Mouse (Mus musculus) neural tube, embryonic 15.5 days (tissue): ENCODE measurements around the gene Adamts9. TPM values are rescaled to one million over a fixed set of nuclear protein-coding genes. Genes with fewer than 3 reads are reported as not detected.

Experiments used
- ATAC-seq: fragments of 200-750 bp; cut with Nextera tagmentation; 2 replicates; pipeline ENCODE4 v1.8.0; 2017; ENCODE audit warnings: mild to moderate bottlenecking, moderate TSS enrichment, moderate library complexity; ENCODE audit not compliant: low FRiP score
- H3K27ac ChIP-seq: fragments of 300-500 bp; sonication (generic); replicated peaks from 2 replicates; pipeline ENCODE4 v1.5.1; 2015; ENCODE audit warnings: mild to moderate bottlenecking, inconsistent platforms
- H3K27me3 ChIP-seq: fragments of 300-500 bp; sonication (generic); replicated peaks from 2 replicates; pipeline ENCODE4 v1.6.1; 2015; ENCODE audit warnings: inconsistent platforms
- H3K36me3 ChIP-seq: fragments of 300-500 bp; sonication (generic); 2 replicates; pipeline ENCODE4 v1.6.1; 2015; ENCODE audit warnings: inconsistent platforms
- H3K4me1 ChIP-seq: fragments of 300-500 bp; sonication (generic); 2 replicates; pipeline ENCODE4 v1.6.1; 2015; ENCODE audit warnings: inconsistent platforms
- H3K4me2 ChIP-seq: fragments of 300-500 bp; sonication (generic); 2 replicates; pipeline ENCODE4 v1.6.1; 2015; ENCODE audit warnings: inconsistent platforms, mild to moderate bottlenecking, moderate library complexity
- H3K4me3 ChIP-seq: fragments of 300-500 bp; sonication (generic); replicated peaks from 2 replicates; pipeline ENCODE4 v1.5.1; 2015; ENCODE audit warnings: mild to moderate bottlenecking, inconsistent platforms
- H3K9ac ChIP-seq: fragments of 300-500 bp; sonication (generic); replicated peaks from 2 replicates; pipeline ENCODE4 v1.6.1; 2015; ENCODE audit warnings: mild to moderate bottlenecking, inconsistent platforms
- H3K9me3 ChIP-seq: fragments of 300-500 bp; sonication (generic); replicated peaks from 2 replicates; pipeline ENCODE4 v1.6.1; 2016; ENCODE audit warnings: inconsistent platforms
- WGBS: fragments of 180-500 bp; shearing (Covaris S2); methylation state at CpG from one replicate; pipeline ENCODE4 v1.1.7; 2015; ENCODE audit warnings: mixed read lengths; 5-methylcytosine and 5-hydroxymethylcytosine counted together
- polyA plus RNA-seq: library from polyadenylated mRNA; unstranded; fragments of >200 nt; fragmentation: Nextera tagmentation; extraction: Ambion mirVana; gene quantifications from 2 replicates; pipeline ENCODE4 v1.2.1, GENCODE M21; 2015

Adamts9 gene
- polyA plus RNA-seq, 1 experiment from 2014 or later: 2.1 TPM

DNA sequence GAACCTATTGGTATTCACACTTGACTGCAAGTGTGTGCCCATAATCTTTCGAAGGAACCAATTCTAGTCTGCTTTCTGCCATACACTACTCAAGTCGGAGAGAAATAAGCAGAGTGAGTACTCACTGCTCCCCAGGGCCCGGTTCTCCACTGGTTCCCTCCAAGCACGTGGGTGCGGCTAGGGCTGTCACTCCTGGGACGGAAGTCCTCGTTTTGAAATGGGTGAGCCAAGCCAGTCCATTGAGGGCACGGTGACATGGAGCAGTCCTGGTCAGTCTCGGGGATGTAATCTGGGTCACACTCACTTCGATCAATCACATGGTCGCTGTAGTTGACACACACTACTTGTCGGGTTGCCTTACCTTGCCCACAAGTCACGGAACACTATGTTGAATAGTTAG, 85.5 kb downstream of the Adamts9 start:
- no peaks in the 10 kb centered on the region for H3K4me1 ChIP-seq
- WGBS: 92% methylated on average over 13 of the region's 13 CpGs
- H3K9me3 ChIP-seq: no peaks in the 10 kb centered on the region
- no peak for ATAC-seq
- H3K4me3 ChIP-seq: no peak overlapping the region
- H3K36me3 ChIP-seq: no peaks in the 10 kb centered on the region
- no peak overlapping the region for H3K9ac ChIP-seq
- no peak overlapping the region for H3K27ac ChIP-seq
- no peaks in the 10 kb centered on the region for H3K27me3 ChIP-seq
- no peak overlapping the region for H3K4me2 ChIP-seq

DNA sequence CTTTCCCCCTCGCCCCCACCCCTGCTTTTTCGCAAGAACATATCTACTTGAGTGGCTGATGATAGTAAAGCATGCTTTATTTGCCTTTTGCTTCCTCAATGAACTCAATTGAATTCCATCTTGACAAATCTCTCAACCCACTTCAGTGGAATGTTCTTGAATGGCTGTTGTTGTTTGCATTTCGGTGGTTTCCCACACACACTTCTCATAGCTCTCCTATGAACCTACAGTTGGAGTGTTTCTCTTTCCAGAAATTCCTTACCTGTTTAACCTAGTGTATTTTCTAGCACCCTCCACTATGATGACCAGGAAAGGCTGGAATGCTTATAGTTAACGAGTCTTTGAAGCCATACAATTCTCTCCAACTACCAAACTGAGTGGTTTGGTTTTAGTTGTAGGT, 88.4 kb downstream of the Adamts9 start:
- Histone ChIP-seq H3K4me2 (no peak overlapping the region), H3K4me1 (peaks cover 7% of the 10 kb centered on the region; the same call in 1 of the 2 replicates), H3K4me3 (no peak overlapping the region), H3K27ac (no peak overlapping the region), H3K9ac (no peak overlapping the region), H3K27me3 (no peaks in the 10 kb centered on the region), H3K9me3 (no peaks in the 10 kb centered on the region), H3K36me3 (no peaks in the 10 kb centered on the region)
- ATAC-seq: no peak
- WGBS: 95% methylated on average over 4 of the region's 4 CpGs

DNA sequence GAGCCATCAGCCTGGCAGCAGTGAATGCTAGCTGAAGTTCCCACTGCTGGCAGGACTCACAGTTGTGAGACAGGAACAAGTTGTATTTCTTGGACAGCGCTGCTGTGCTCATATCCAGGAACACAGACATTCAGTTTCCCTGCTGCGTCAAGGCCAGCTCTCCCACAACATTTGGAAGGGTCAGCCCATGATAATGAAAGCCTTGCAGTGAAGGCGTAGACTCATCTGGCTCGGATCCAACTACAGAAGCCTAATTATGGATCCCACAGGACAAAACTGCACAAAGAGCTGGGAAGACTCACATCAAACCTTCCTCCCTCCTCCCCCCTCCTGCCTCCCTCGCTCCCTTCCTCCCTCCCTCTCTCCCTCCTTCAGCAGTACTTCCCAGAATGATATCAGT, 93.0 kb downstream of the Adamts9 start:
- no peak overlapping the region for H3K4me2 ChIP-seq
- H3K27ac ChIP-seq: no peak overlapping the region
- 20% methylated on average over 5 of the region's 5 CpGs for WGBS
- H3K27me3 ChIP-seq: no peaks in the 10 kb centered on the region
- H3K9ac ChIP-seq: no peak overlapping the region
- peaks cover 8% of the 10 kb centered on the region; the same call in 1 of the 2 replicates for H3K4me1 ChIP-seq
- H3K4me3 ChIP-seq: no peak overlapping the region
- H3K9me3 ChIP-seq: no peaks in the 10 kb centered on the region
- peak; percentile 50; the same call in 1 of the 2 replicates for ATAC-seq
- H3K36me3 ChIP-seq: no peaks in the 10 kb centered on the region

- no peaks in the 10 kb centered on the region for H3K9me3 ChIP-seq
- H3K36me3 ChIP-seq: no peaks in the 10 kb centered on the region
- H3K27ac ChIP-seq: no peak overlapping the region
- H3K4me3 ChIP-seq: no peak overlapping the region
- H3K27me3 ChIP-seq: no peaks in the 10 kb centered on the region
- no peak overlapping the region for H3K9ac ChIP-seq
- ATAC-seq: no peak
- H3K4me1 ChIP-seq: peaks cover 8% of the 10 kb centered on the region; the same call in 1 of the 2 replicates
- 94% methylated on average over 9 of the region's 9 CpGs for WGBS
- H3K4me2 ChIP-seq: no peak overlapping the region
Observed at GRCm38 (mm10) chr6:92849208-92849607, 94.1 kb downstream of the Adamts9 start.

DNA sequence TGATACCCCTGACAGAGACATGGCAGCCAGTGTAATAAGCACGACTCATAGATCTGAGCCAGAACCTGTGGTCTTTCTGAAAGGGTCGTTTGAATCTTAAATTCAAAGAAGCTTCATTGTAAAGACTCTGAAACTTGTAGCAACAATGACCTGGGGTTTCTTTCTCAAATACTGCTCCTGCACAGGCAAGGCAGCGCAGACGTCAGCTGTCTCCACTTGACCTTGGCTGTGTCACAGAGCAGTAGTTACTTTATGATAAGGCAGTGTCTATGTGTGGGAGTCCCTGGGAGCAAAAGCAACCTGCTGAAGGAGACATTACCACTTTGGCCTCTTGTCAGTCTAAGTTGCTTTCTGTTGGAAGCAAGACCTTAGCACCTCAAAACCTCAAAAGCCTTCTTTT, 96.7 kb downstream of the Adamts9 start:
- no peak for ATAC-seq
- no peaks in the 10 kb centered on the region for H3K27me3 ChIP-seq

GRCm38 (mm10) chr6:92845898-92846297, 97.4 kb downstream of the Adamts9 start:
- Histone ChIP-seq H3K27ac (no peak overlapping the region), H3K9ac (no peak overlapping the region), H3K36me3 (no peaks in the 10 kb centered on the region), H3K4me2 (no peak overlapping the region), H3K4me1 (peaks cover 8% of the 10 kb centered on the region; the same call in 1 of the 2 replicates), H3K27me3 (no peaks in the 10 kb centered on the region), H3K4me3 (no peak overlapping the region), H3K9me3 (no peaks in the 10 kb centered on the region)
- no peak for ATAC-seq
- 84% methylated on average over 8 of the region's 8 CpGs for WGBS

More for the DNA sequence above, 96.7 kb downstream of the Adamts9 start:
- H3K4me2 ChIP-seq: no peak overlapping the region
- no peaks in the 10 kb centered on the region for H3K36me3 ChIP-seq
- H3K4me3 ChIP-seq: no peak overlapping the region
- H3K9ac ChIP-seq: no peak overlapping the region
- WGBS: 58% methylated on average over 4 of the region's 4 CpGs
- peaks cover 8% of the 10 kb centered on the region; the same call in 1 of the 2 replicates for H3K4me1 ChIP-seq
- no peak overlapping the region for H3K27ac ChIP-seq
- no peaks in the 10 kb centered on the region for H3K9me3 ChIP-seq

DNA sequence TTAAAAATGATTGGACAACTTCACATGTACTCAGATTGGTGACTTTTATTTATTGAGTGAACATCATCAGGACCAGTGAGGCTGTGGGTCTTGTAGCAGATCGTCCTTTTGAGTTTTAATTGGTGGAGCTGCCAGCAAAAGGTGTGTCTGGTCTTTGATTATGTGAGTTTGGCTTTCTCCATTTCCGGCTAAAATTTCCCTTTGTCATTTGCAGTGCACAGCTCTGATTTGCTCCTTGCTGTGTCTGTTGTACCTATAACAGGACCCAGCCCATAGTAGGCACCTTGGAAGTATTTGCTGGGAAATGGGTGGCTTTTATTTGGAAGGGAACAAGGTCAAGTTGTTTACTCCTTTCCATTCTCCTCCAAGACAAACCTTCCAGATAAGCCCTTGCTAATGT, 99.8 kb downstream of the Adamts9 start:
- H3K36me3 ChIP-seq: no peaks in the 10 kb centered on the region
- H3K4me1 ChIP-seq: no peaks in the 10 kb centered on the region
- ATAC-seq: no peak
- H3K9ac ChIP-seq: no peak overlapping the region
- H3K27me3 ChIP-seq: no peaks in the 10 kb centered on the region
- H3K27ac ChIP-seq: no peak overlapping the region
- no peak overlapping the region for H3K4me3 ChIP-seq
- 89% methylated on average over 2 of the region's 2 CpGs for WGBS
- H3K9me3 ChIP-seq: no peaks in the 10 kb centered on the region
- no peak overlapping the region for H3K4me2 ChIP-seq

DNA sequence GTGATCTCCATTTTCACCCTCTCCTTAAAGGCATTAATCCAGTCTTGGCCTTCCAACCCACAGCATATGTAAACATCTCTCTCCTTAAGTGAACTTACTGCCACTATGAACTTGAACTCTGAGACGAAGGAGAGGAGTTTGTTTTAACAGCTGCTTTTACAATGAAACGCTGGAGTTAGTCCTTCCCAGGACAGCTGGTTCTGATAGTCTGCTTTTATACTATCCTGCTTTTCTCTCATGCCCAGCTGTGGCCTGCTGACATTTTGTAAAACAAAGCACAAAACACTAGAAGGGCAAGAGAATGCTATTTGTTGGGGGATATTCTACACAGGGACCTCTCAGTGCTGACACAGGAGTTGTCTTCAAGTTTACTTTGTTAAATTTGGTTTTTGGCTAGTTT, 101.3 kb downstream of the Adamts9 start:
- no peak overlapping the region for H3K27ac ChIP-seq
- no peak for ATAC-seq
- H3K4me3 ChIP-seq: no peak overlapping the region
- no peaks in the 10 kb centered on the region for H3K4me1 ChIP-seq
- no peaks in the 10 kb centered on the region for H3K36me3 ChIP-seq
- H3K4me2 ChIP-seq: no peak overlapping the region
- H3K27me3 ChIP-seq: no peaks in the 10 kb centered on the region
- WGBS: 30% methylated on average over 2 of the region's 2 CpGs
- no peaks in the 10 kb centered on the region for H3K9me3 ChIP-seq
- no peak overlapping the region for H3K9ac ChIP-seq

- H3K9me3 ChIP-seq: no peaks in the 10 kb centered on the region
- no peak overlapping the region for H3K4me3 ChIP-seq
- no peak overlapping the region for H3K4me2 ChIP-seq
- no peaks in the 10 kb centered on the region for H3K36me3 ChIP-seq
- H3K27ac ChIP-seq: no peak overlapping the region
- ATAC-seq: no peak
- no peaks in the 10 kb centered on the region for H3K4me1 ChIP-seq
- WGBS: 92% methylated on average over 2 of the region's 2 CpGs
- H3K9ac ChIP-seq: no peak overlapping the region
- no peaks in the 10 kb centered on the region for H3K27me3 ChIP-seq
Observed at GRCm38 (mm10) chr6:92831106-92831505, 112.2 kb downstream of the Adamts9 start.

GRCm38 (mm10) chr6:92829148-92829547, 114.1 kb downstream of the Adamts9 start:
- H3K4me2 ChIP-seq: no peak overlapping the region
- no peak overlapping the region for H3K27ac ChIP-seq
- no peaks in the 10 kb centered on the region for H3K36me3 ChIP-seq
- 85% methylated on average over 2 of the region's 2 CpGs for WGBS
- H3K4me3 ChIP-seq: no peak overlapping the region
- H3K9ac ChIP-seq: no peak overlapping the region
- no peak for ATAC-seq
- no peaks in the 10 kb centered on the region for H3K4me1 ChIP-seq
- H3K9me3 ChIP-seq: no peaks in the 10 kb centered on the region
- H3K27me3 ChIP-seq: no peaks in the 10 kb centered on the region

- Histone ChIP-seq H3K9me3 (no peaks in the 10 kb centered on the region), H3K36me3 (no peaks in the 10 kb centered on the region), H3K27me3 (no peaks in the 10 kb centered on the region), H3K27ac (no peak overlapping the region), H3K4me2 (no peak overlapping the region), H3K4me3 (no peak overlapping the region), H3K4me1 (no peaks in the 10 kb centered on the region), H3K9ac (no peak overlapping the region)
- WGBS: 53% methylated on average over 5 of the region's 5 CpGs
- no peak for ATAC-seq
Observed at GRCm38 (mm10) chr6:92827360-92827759, 115.9 kb downstream of the Adamts9 start.

DNA sequence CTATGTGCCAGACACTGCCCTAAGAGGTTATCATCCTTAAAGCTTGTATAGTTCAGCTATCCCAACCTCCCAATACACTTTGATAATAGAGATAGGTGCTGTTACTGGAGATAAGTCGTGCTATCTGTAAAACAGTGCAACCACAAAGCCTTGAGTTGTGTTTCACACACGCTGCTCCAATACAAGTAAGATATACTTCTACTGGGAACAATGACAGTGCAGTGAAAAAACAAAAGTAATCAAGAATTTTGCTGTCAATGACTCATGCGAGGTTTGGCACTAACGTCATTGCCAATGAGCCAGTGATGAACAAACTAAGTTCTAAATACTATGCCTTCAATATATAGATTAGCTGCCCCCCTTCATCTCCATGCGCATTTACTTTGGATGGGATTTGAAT, 116.7 kb downstream of the Adamts9 start:
- no peak overlapping the region for H3K27ac ChIP-seq
- no peak overlapping the region for H3K9ac ChIP-seq
- 84% methylated on average over 5 of the region's 5 CpGs for WGBS

GRCm38 (mm10) chr6:92823991-92824390, 119.3 kb downstream of the Adamts9 start:
- peaks cover 3% of the 10 kb centered on the region; the same call in 1 of the 2 replicates for H3K4me1 ChIP-seq
- no peak for ATAC-seq
- no peak overlapping the region for H3K4me2 ChIP-seq
- H3K4me3 ChIP-seq: no peak overlapping the region
- no peaks in the 10 kb centered on the region for H3K9me3 ChIP-seq
- H3K27ac ChIP-seq: no peak overlapping the region
- no peak overlapping the region for H3K9ac ChIP-seq
- 71% methylated on average over 7 of the region's 7 CpGs for WGBS
- no peaks in the 10 kb centered on the region for H3K27me3 ChIP-seq
- H3K36me3 ChIP-seq: no peaks in the 10 kb centered on the region

More for the DNA sequence above, 116.7 kb downstream of the Adamts9 start:
- Histone ChIP-seq H3K4me1 (peaks cover 2% of the 10 kb centered on the region; the same call in 1 of the 2 replicates), H3K9me3 (no peaks in the 10 kb centered on the region), H3K4me3 (no peak overlapping the region), H3K36me3 (no peaks in the 10 kb centered on the region), H3K27me3 (no peaks in the 10 kb centered on the region), H3K4me2 (no peak overlapping the region)
- no peak for ATAC-seq
